Mouse (Mus musculus) hindbrain, embryonic 11.5 days (tissue): ENCODE measurements around the gene Calr3. TPM values are rescaled to one million over a fixed set of nuclear protein-coding genes. Genes with fewer than 3 reads are reported as not detected.
A peak's percentile ranks its signal among the peaks of the same experiment; 100 is the strongest.

Experiments
- ATAC-seq: fragments of 200-750 bp; cut with Nextera tagmentation; 2 replicates; pipeline ENCODE4 v1.8.0; 2017; ENCODE audit warnings: mild to moderate bottlenecking, moderate TSS enrichment, moderate library complexity; ENCODE audit not compliant: low FRiP score
- DNase-seq: peaks from one replicate; pipeline ENCODE4 v3.0.0-alpha.2; 2015; ENCODE audit warnings: low spot score
- H3K27ac ChIP-seq: fragments of 300-500 bp; sonication (generic); 2 replicates; pipeline ENCODE4 v1.5.1; 2014; ENCODE audit warnings: mild to moderate bottlenecking, low read depth, low read length
- H3K27me3 ChIP-seq: fragments of 300-500 bp; sonication (generic); 2 replicates; pipeline ENCODE4 v1.6.1; 2014; ENCODE audit warnings: mild to moderate bottlenecking, low read length, moderate library complexity, mixed read lengths; ENCODE audit not compliant: control insufficient read depth, insufficient read depth
- H3K36me3 ChIP-seq: fragments of 300-500 bp; sonication (generic); 2 replicates; pipeline ENCODE4 v1.6.1; 2014; ENCODE audit warnings: mild to moderate bottlenecking, low read length, moderate library complexity, mixed read lengths; ENCODE audit not compliant: control insufficient read depth, insufficient read depth
- H3K4me1 ChIP-seq: fragments of 300-500 bp; sonication (generic); replicated peaks from 2 replicates; pipeline ENCODE4 v1.6.1; 2014; ENCODE audit warnings: low read length, mixed read lengths; ENCODE audit not compliant: control insufficient read depth, insufficient read depth
- H3K4me2 ChIP-seq: fragments of 300-500 bp; sonication (generic); replicated peaks from 2 replicates; pipeline ENCODE4 v1.6.1; 2014; ENCODE audit warnings: mild to moderate bottlenecking, low read depth, low read length
- H3K4me3 ChIP-seq: fragments of 300-500 bp; sonication (generic); 2 replicates; pipeline ENCODE4 v1.5.1; 2014; ENCODE audit warnings: low read depth, low read length
- H3K9ac ChIP-seq: fragments of 300-500 bp; sonication (generic); 2 replicates; pipeline ENCODE4 v1.6.1; 2014; ENCODE audit warnings: low read depth, low read length
- H3K9me3 ChIP-seq: fragments of 300-500 bp; sonication (generic); 2 replicates; pipeline ENCODE4 v1.6.1; 2016; ENCODE audit warnings: low read length; ENCODE audit not compliant: control insufficient read depth
- WGBS: fragments of 180-500 bp; shearing (Covaris S2); extraction: QIAGEN DNeasy Blood & Tissue Kit; methylation state at CpG from one replicate; pipeline ENCODE4 v1.1.7; 2014; 5-methylcytosine and 5-hydroxymethylcytosine counted together
- polyA plus RNA-seq: library from polyadenylated mRNA; unstranded; fragments of >200 nt; fragmentation: Nextera tagmentation; extraction: Ambion mirVana; gene quantifications from 2 replicates; pipeline ENCODE4 v1.2.1, GENCODE M21; 2014

The Calr3 gene
- polyA plus RNA-seq, 1 experiment from 2014 or later, result 1.3 TPM

GRCm38 (mm10) chr8:72401381-72401780 lies 42.3 kb downstream of the Calr3 start:
- H3K27me3 ChIP-seq, result no peaks in the 10 kb centered on the region
- 76% methylated on average over 1 of the region's 1 CpGs for WGBS
- ATAC-seq, result no peak
- no peak overlapping the region for H3K4me3 ChIP-seq
- no peak for DNase-seq
- H3K9ac ChIP-seq, result no peak overlapping the region
- H3K4me2 ChIP-seq, result no peak overlapping the region
- H3K4me1 ChIP-seq, result no peaks in the 10 kb centered on the region
- no peaks in the 10 kb centered on the region for H3K9me3 ChIP-seq
- 0 out of 2 replicates have a peak, but pooled peaks cover 3% of the 10 kb centered on the region for H3K36me3 ChIP-seq
- H3K27ac ChIP-seq, result no peak overlapping the region

GRCm38 (mm10) chr8:72385737-72386136 lies 57.9 kb downstream of the Calr3 start:
- Histone ChIP-seq H3K9ac (no peak overlapping the region), H3K36me3 (peaks cover 23% of the 10 kb centered on the region; the same call in 1 of the 2 replicates)
- no peak for ATAC-seq

DNA sequence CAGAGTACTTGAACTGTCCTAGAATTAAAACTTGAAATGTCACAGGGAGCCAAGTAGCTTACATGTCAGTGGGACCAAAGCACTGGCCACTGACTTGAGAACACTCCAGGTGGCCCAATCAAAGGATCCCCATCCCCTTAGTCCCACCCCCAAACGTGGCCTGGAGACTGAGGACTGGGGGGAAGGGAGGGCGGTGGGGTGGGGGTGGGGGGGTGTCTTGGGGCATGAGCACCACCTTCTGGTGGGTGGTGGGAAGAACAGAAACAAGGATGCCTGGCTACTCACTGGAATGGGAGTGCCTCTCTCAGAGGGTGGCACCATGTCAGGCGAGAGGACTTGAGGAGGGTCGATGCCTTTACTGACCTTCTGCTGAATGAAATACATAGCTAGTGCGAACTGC lies 61.3 kb downstream of the Calr3 start:
- Histone ChIP-seq H3K4me3 (no peak overlapping the region), H3K4me1 (no peaks in the 10 kb centered on the region), H3K27me3 (no peaks in the 10 kb centered on the region), H3K27ac (no peak overlapping the region), H3K9ac (no peak overlapping the region), H3K9me3 (no peaks in the 10 kb centered on the region), H3K4me2 (no peak overlapping the region), H3K36me3 (peaks cover 33% of the 10 kb centered on the region)
- peak; percentile 12 for DNase-seq
- WGBS, result 56% methylated on average over 5 of the region's 5 CpGs
- no peak for ATAC-seq

More at GRCm38 (mm10) chr8:72385737-72386136, 57.9 kb downstream of the Calr3 start:
- no peak overlapping the region for H3K4me3 ChIP-seq
- H3K27me3 ChIP-seq, result no peaks in the 10 kb centered on the region
- DNase-seq, result no peak
- H3K27ac ChIP-seq, result no peak overlapping the region
- 97% methylated on average over 2 of the region's 2 CpGs for WGBS
- H3K4me2 ChIP-seq, result no peak overlapping the region
- no peaks in the 10 kb centered on the region for H3K4me1 ChIP-seq
- H3K9me3 ChIP-seq, result no peaks in the 10 kb centered on the region

DNA sequence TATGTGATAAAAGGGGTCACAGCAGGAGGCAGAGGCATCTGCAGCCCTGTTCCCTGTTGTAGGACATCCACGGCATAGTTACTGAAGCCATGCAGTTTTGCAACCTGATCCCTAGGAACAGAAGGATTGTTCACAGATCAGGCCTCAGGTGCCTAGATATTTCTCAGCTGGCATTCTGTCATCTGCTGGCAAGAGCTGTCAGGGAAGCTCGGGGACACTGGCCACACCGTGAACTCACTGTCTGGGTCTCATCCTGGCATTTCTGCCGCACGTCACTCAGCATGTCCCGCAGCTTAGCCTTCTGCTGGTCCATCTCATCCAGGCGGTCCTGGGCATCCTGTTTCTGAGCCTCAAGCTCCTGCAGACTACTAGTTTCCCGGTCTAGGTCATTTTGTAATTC lies 63.0 kb downstream of the Calr3 start:
- no peaks in the 10 kb centered on the region for H3K27me3 ChIP-seq
- WGBS, result 87% methylated on average over 8 of the region's 8 CpGs
- H3K4me3 ChIP-seq, result no peak overlapping the region
- no peak overlapping the region for H3K9ac ChIP-seq
- H3K4me1 ChIP-seq, result no peaks in the 10 kb centered on the region
- H3K36me3 ChIP-seq, result peaks cover 27% of the 10 kb centered on the region
- no peak overlapping the region for H3K27ac ChIP-seq
- no peak for ATAC-seq
- no peak overlapping the region for H3K4me2 ChIP-seq
- no peaks in the 10 kb centered on the region for H3K9me3 ChIP-seq
- no peak for DNase-seq

GRCm38 (mm10) chr8:72376900-72377299 lies 66.8 kb downstream of the Calr3 start:
- ATAC-seq, result no peak
- Histone ChIP-seq H3K27me3 (no peaks in the 10 kb centered on the region), H3K4me3 (no peak overlapping the region), H3K9me3 (no peaks in the 10 kb centered on the region), H3K4me2 (no peak overlapping the region), H3K4me1 (no peaks in the 10 kb centered on the region), H3K36me3 (peaks cover 26% of the 10 kb centered on the region), H3K27ac (no peak overlapping the region), H3K9ac (no peak overlapping the region)
- WGBS, result 92% methylated on average over 2 of the region's 2 CpGs
- no peak for DNase-seq

GRCm38 (mm10) chr8:72376309-72376708 lies 67.4 kb downstream of the Calr3 start:
- Histone ChIP-seq H3K27ac (no peak overlapping the region), H3K4me1 (no peaks in the 10 kb centered on the region), H3K4me2 (no peak overlapping the region), H3K27me3 (no peaks in the 10 kb centered on the region), H3K9ac (no peak overlapping the region), H3K4me3 (no peak overlapping the region), H3K36me3 (peaks cover 31% of the 10 kb centered on the region), H3K9me3 (no peaks in the 10 kb centered on the region)
- DNase-seq (no peak), ATAC-seq (no peak)
- WGBS, result 100% methylated on average over 3 of the region's 5 CpGs

GRCm38 (mm10) chr8:72375161-72375560 lies 68.5 kb downstream of the Calr3 start:
- H3K4me3 ChIP-seq, result no peak overlapping the region
- no peak overlapping the region for H3K9ac ChIP-seq
- ATAC-seq, result no peak
- H3K9me3 ChIP-seq, result no peaks in the 10 kb centered on the region
- WGBS, result 89% methylated on average over 5 of the region's 5 CpGs
- no peaks in the 10 kb centered on the region for H3K4me1 ChIP-seq
- no peak overlapping the region for H3K4me2 ChIP-seq
- H3K27me3 ChIP-seq, result no peaks in the 10 kb centered on the region
- no peak overlapping the region for H3K27ac ChIP-seq
- DNase-seq, result no peak
- H3K36me3 ChIP-seq, result peaks cover 35% of the 10 kb centered on the region

Other genes starting within 250 kb of the Calr3 start
- gene Cib3, start 231.0 kb downstream of the Calr3 start, polyA plus RNA-seq, result not detected in 2 replicates
- not detected in 2 replicates for gene Gm11034, start 230.2 kb downstream of the Calr3 start, polyA plus RNA-seq
- 75.9 and 78.9 TPM in 2 replicates for gene Fam32a, start 224.1 kb downstream of the Calr3 start, polyA plus RNA-seq
- gene Ap1m1, start 203.9 kb downstream of the Calr3 start, polyA plus RNA-seq, result 174 and 175 TPM in 2 replicates
- 32.2 and 35.1 TPM in 2 replicates for gene Gm10282, start 138.6 kb downstream of the Calr3 start, polyA plus RNA-seq
- gene Klf2, start 124.8 kb downstream of the Calr3 start, polyA plus RNA-seq, result 4.4 and 4.8 TPM in 2 replicates
- gene Eps15l1, start 22.4 kb downstream of the Calr3 start, polyA plus RNA-seq, result 73.4 and 75.9 TPM in 2 replicates
- 11.4 and 13.4 TPM in 2 replicates for gene 1700030K09Rik, start within 50 bp of the Calr3 start, polyA plus RNA-seq
- gene Cherp, start 31.4 kb upstream of the Calr3 start, polyA plus RNA-seq, result 49.8 and 53.0 TPM in 2 replicates
- 10.7 and 13.0 TPM in 2 replicates for gene Slc35e1, start 48.7 kb upstream of the Calr3 start, polyA plus RNA-seq
- 11.2 and 13.0 TPM in 2 replicates for gene Med26, start 104.4 kb upstream of the Calr3 start, polyA plus RNA-seq
- gene Smim7, start 127.2 kb upstream of the Calr3 start, polyA plus RNA-seq, result 126 and 136 TPM in 2 replicates
- 9.6 and 10.2 TPM in 2 replicates for gene Tmem38a, start 128.2 kb upstream of the Calr3 start, polyA plus RNA-seq
- gene Nwd1, start 202.8 kb upstream of the Calr3 start, polyA plus RNA-seq, result 0.03 TPM in 1 of 2 replicates, not detected in the other